In the genomic region with DNA sequence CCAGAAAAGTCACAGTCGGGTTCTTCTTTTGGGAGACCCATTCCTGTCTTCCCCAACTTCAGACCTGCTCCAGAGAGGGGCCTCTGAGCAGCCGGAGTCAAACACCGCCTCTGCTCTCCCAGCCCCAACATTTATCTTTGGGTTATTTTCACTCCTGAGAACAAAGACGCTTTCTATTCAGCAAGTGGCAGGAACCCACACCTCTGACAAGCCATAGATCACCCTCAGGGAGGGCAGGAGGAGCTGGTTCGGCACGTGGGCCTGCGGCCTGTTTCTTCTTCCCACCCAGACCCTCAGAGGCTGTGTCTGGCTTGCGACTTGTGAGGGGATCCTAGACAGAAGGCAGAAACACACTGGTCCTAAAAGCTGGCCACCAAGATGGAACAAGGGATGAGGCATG, we compare ENCODE assay signal across 19 mouse cellular contexts. TPM values are rescaled to one million over a fixed set of nuclear protein-coding genes. Genes with fewer than 3 reads are reported as not detected.
DNase-seq lines count a peak whose midpoint lies in the region; ATAC-seq lines count a peak whose summit lies in the region.
"Had no signal": no experiment of that assay in that cellular context is flagged by ENCODE, and none has a peak within 500 bp of the region (broad histone marks: within the 10 kb centered on the region; RNA-seq: fewer than 3 reads in every experiment).

No protein-coding gene starts in this region.

- no peak overlapping the region for H3K4me2 ChIP-seq in heart, embryonic 13.5 days
- H3K4me2 ChIP-seq in neural tube, embryonic 15.5 days = no peak overlapping the region
- no peak overlapping the region for H3K4me2 ChIP-seq in limb, embryonic 11.5 days (ENCODE audit: low read depth, severe bottlenecking)
- no peak overlapping the region for H3K4me2 ChIP-seq in stomach, embryonic 16.5 days (ENCODE audit: low read depth, low read length)
- H3K4me2 ChIP-seq: forebrain, embryonic 15.5 days; hindbrain, embryonic 13.5 days; liver, embryonic 13.5 days had no signal

- WGBS in heart, embryonic 13.5 days = 25% methylated on average over 8 of the region's 8 CpGs
- WGBS in neural tube, embryonic 15.5 days = 15% methylated on average over 8 of the region's 8 CpGs
- WGBS in limb, embryonic 11.5 days = 14% methylated on average over 8 of the region's 8 CpGs
- 25% methylated on average over 8 of the region's 8 CpGs for WGBS in stomach, embryonic 16.5 days

- no peaks in the 10 kb centered on the region for H3K36me3 ChIP-seq in heart, embryonic 13.5 days
- no peaks in the 10 kb centered on the region for H3K36me3 ChIP-seq in neural tube, embryonic 15.5 days
- H3K36me3 ChIP-seq in limb, embryonic 11.5 days (ENCODE audit: control insufficient read depth, insufficient read depth, low read length) = no peaks in the 10 kb centered on the region
- no peaks in the 10 kb centered on the region for H3K36me3 ChIP-seq in stomach, embryonic 16.5 days (ENCODE audit: control insufficient read depth, insufficient read depth, low read length)
- H3K36me3 ChIP-seq: forebrain, embryonic 15.5 days; hindbrain, embryonic 13.5 days; liver, embryonic 13.5 days; midbrain, embryonic 10.5 days had no signal

- H3K4me3 ChIP-seq in heart, embryonic 13.5 days = no peak overlapping the region
- no peak overlapping the region for H3K4me3 ChIP-seq in neural tube, embryonic 15.5 days (replicated peaks)
- H3K4me3 ChIP-seq in limb, embryonic 11.5 days (ENCODE audit: low read depth, low read length) = no peak overlapping the region
- H3K4me3 ChIP-seq in stomach, embryonic 16.5 days (replicated peaks; ENCODE audit: low read length) = no peak overlapping the region
- H3K4me3 ChIP-seq: forebrain, embryonic 15.5 days; hindbrain, embryonic 13.5 days; liver, embryonic 13.5 days; midbrain, embryonic 10.5 days had no signal

- no peaks in the 10 kb centered on the region for H3K27me3 ChIP-seq in heart, embryonic 13.5 days (replicated peaks)
- no peaks in the 10 kb centered on the region for H3K27me3 ChIP-seq in neural tube, embryonic 15.5 days (replicated peaks)
- peaks cover 40% of the 10 kb centered on the region for H3K27me3 ChIP-seq in limb, embryonic 11.5 days (ENCODE audit: control insufficient read depth, insufficient read depth, low read length)
- no peaks in the 10 kb centered on the region for H3K27me3 ChIP-seq in stomach, embryonic 16.5 days (ENCODE audit: control insufficient read depth, insufficient read depth, low read length)
- H3K27me3 ChIP-seq: forebrain, embryonic 15.5 days; liver, embryonic 13.5 days; Patski had no signal

- peaks cover 16% of the 10 kb centered on the region for H3K4me1 ChIP-seq in heart, embryonic 13.5 days
- H3K4me1 ChIP-seq in neural tube, embryonic 15.5 days = no peaks in the 10 kb centered on the region
- no peaks in the 10 kb centered on the region for H3K4me1 ChIP-seq in limb, embryonic 11.5 days (ENCODE audit: control insufficient read depth, insufficient read depth, low read length)
- H3K4me1 ChIP-seq in stomach, embryonic 16.5 days (ENCODE audit: control insufficient read depth, insufficient read depth, low read length) = peaks cover 7% of the 10 kb centered on the region; the same call in 1 of the 2 replicates
- H3K4me1 ChIP-seq: forebrain, embryonic 15.5 days; hindbrain, embryonic 13.5 days had no signal

- H3K9ac ChIP-seq in heart, embryonic 13.5 days = no peak overlapping the region; the same call in 1 of the 2 replicates
- no peak overlapping the region for H3K9ac ChIP-seq in neural tube, embryonic 15.5 days (replicated peaks)
- no peak overlapping the region for H3K9ac ChIP-seq in limb, embryonic 11.5 days (ENCODE audit: low read length)
- peak overlapping the region; percentile 28; the same call in 1 of the 2 replicates for H3K9ac ChIP-seq in stomach, embryonic 16.5 days (ENCODE audit: low read length)
- H3K9ac ChIP-seq: forebrain, embryonic 15.5 days; hindbrain, embryonic 13.5 days; liver, embryonic 13.5 days had no signal

- no peak for DNase-seq in heart, adult 18-20 months
- peak; percentile 62 for DNase-seq in neural tube, embryonic 10.5 days (ENCODE audit: extremely low spot score, low spot score)
- peak; percentile 61 for DNase-seq in limb, embryonic 11.5 days (ENCODE audit: low spot score)
- no peak for DNase-seq in cerebellum, postnatal 4 days (ENCODE audit: low spot score in 2 of 2)
- no peak for DNase-seq in right cerebral cortex, postnatal 36 days (ENCODE audit: low spot score in 2 of 2)
- DNase-seq: B cell, adult 2 months; cerebellum, postnatal 36 days; gastrocnemius, postnatal 10 days; liver, embryonic 13.5 days; lung, postnatal 10 days; thymus, adult 2 months had no signal

- no peak for ATAC-seq in heart, embryonic 13.5 days (ENCODE audit: extremely low read depth, insufficient number of reproducible peaks, low FRiP score, low TSS enrichment)
- ATAC-seq in neural tube, embryonic 15.5 days (ENCODE audit: low FRiP score) = no peak
- no peak for ATAC-seq in limb, embryonic 11.5 days (ENCODE audit: insufficient number of reproducible peaks, low FRiP score, low TSS enrichment, low read depth)
- 0 out of 2 replicates have a peak, but pooled peaks have one; percentile 56 for ATAC-seq in stomach, embryonic 16.5 days (ENCODE audit: insufficient read depth, low FRiP score)
- ATAC-seq: forebrain, embryonic 15.5 days; Patski had no signal

- no peaks in the 10 kb centered on the region for H3K9me3 ChIP-seq in heart, embryonic 13.5 days
- H3K9me3 ChIP-seq in neural tube, embryonic 15.5 days (replicated peaks) = no peaks in the 10 kb centered on the region
- H3K9me3 ChIP-seq in limb, embryonic 11.5 days (ENCODE audit: control insufficient read depth, low read length) = no peaks in the 10 kb centered on the region
- H3K9me3 ChIP-seq in stomach, embryonic 16.5 days (replicated peaks; ENCODE audit: control insufficient read depth, low read length) = no peaks in the 10 kb centered on the region
- H3K9me3 ChIP-seq: forebrain, embryonic 15.5 days; hindbrain, embryonic 13.5 days; liver, embryonic 13.5 days; midbrain, embryonic 10.5 days had no signal

- H3K27ac ChIP-seq in heart, embryonic 13.5 days (replicated peaks) = peak overlapping the region; percentile 12; the same call in 1 of the 2 replicates
- no peak overlapping the region for H3K27ac ChIP-seq in neural tube, embryonic 15.5 days (replicated peaks)
- H3K27ac ChIP-seq in limb, embryonic 11.5 days (replicated peaks; ENCODE audit: low read depth, low read length) = no peak overlapping the region
- H3K27ac ChIP-seq in stomach, embryonic 16.5 days (ENCODE audit: low read length) = no peak overlapping the region
- H3K27ac ChIP-seq: forebrain, embryonic 15.5 days; hindbrain, embryonic 13.5 days; kidney, postnatal 0 days; liver, embryonic 13.5 days; midbrain, embryonic 10.5 days had no signal

RNA-seq across cellular contexts. Expression of gene Pkdcc, which starts 58.4 kb away (rescaled TPM):
- polyA plus RNA-seq in heart, embryonic 13.5 days (2015; fragmentation: Nextera tagmentation; extraction: Ambion mirVana) = 10.1 and 11.1 TPM in 2 replicates
- 10 to 100 TPM; 43.1 to 57.1 TPM for total RNA-seq in heart, adult 18-20 months (2021)
- polyA plus RNA-seq in neural tube, embryonic 15.5 days (2015; fragmentation: Nextera tagmentation; extraction: Ambion mirVana) = 4.5 and 9.7 TPM in 2 replicates
- 21.8 and 22.6 TPM in 2 replicates for polyA plus RNA-seq in limb, embryonic 11.5 days (2014; fragmentation: Nextera tagmentation; extraction: Ambion mirVana)
- 16.2 and 16.4 TPM in 2 replicates for polyA plus RNA-seq in stomach, embryonic 16.5 days (2015; fragmentation: Nextera tagmentation; extraction: Ambion mirVana)

Comparison
In these comparisons a context has a peak if more than half of its experiments do, and no peak if none do; other contexts are left out.
1. DNase-seq: peak in neural tube, embryonic 10.5 days (single experiment) and limb, embryonic 11.5 days (single experiment); none in heart, adult 18-20 months (0 of 2), cerebellum, postnatal 4 days (0 of 2) and right cerebral cortex, postnatal 36 days (0 of 2).